Mouse (Mus musculus): ENCODE measurements around the gene Rbbp6. TPM values are rescaled to one million over a fixed set of nuclear protein-coding genes. Genes with fewer than 3 reads are reported as not detected.

The Rbbp6 gene
- 44.6 and 66.1 TPM in 2 replicates for polyA plus RNA-seq (2012; rRNA removed)
- polyA plus RNA-seq (2014; fragmentation: Nextera tagmentation; extraction: Ambion mirVana): 34.4 and 40.1 TPM in 2 replicates

DNA sequence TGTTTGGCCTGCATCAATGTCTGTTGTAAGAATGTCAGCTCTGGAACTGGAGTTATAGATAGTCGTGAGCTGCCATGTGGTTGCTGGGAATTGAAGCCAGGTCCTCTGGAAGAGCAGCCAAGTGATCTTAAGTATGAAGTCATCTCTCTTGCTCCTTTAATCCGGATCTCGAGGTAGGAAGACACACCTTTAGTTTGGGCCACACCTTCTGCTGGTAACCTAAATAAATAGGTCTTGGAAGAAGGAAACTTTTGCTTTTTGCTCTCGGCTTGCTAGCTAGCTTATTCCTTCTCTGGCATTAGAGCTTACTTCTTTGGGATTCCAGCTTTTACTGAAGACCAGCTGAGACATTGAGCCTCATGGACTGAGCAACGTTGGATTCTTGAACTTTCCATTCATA, at the start of gene Rbbp6:
TSS of gene Rbbp6 (plus strand) at position 301 of the 400 bp plus-strand sequence.
- Histone ChIP-seq H3K27me3 (ENCODE audit: control insufficient read depth, insufficient read depth, low read length) (no peaks in the 10 kb centered on the region), H3K4me2 (replicated peaks; ENCODE audit: low read depth, low read length, severe bottlenecking) (no peak within 1 kb of the TSS), H3K4me1 (ENCODE audit: control insufficient read depth, insufficient read depth, low read length) (no peaks in the 10 kb centered on the region), H3K27ac (replicated peaks; ENCODE audit: low read depth, low read length) (no peak within 1 kb of the TSS), H3K36me3 (ENCODE audit: control insufficient read depth, insufficient read depth, low read length) (no peaks in the 10 kb centered on the region), H3K9me3 (ENCODE audit: control insufficient read depth, low read length) (no peaks in the 10 kb centered on the region), H3K4me3 (replicated peaks; ENCODE audit: low read length) (no peak within 1 kb of the TSS), H3K9ac (ENCODE audit: low read depth, low read length, severe bottlenecking) (no peak within 1 kb of the TSS)
- no peak for ATAC-seq (ENCODE audit: low FRiP score, low read depth)
- no peak for TF ChIP-seq POLR2A (IDR thresholded peaks at IDR 0.05; ENCODE audit: borderline replicate concordance, extremely low read depth, insufficient read depth, insufficient read length)
- WGBS: 74% methylated on average over 5 of the region's 5 CpGs
- DNase-seq (ENCODE audit: low spot score): no peak

GRCm38 (mm10) chr7:122919728-122920582, 45.5 kb upstream of the Rbbp6 start:
- H3K27ac ChIP-seq (replicated peaks; ENCODE audit: low read depth, low read length): no peak overlapping the region
- H3K9me3 ChIP-seq (ENCODE audit: control insufficient read depth, low read length): no peaks in the 10 kb centered on the region
- ATAC-seq (ENCODE audit: low FRiP score, low read depth): no peak
- no peaks in the 10 kb centered on the region for H3K36me3 ChIP-seq (ENCODE audit: control insufficient read depth, insufficient read depth, low read length)
- peak; percentile 88 for DNase-seq (ENCODE audit: low spot score)
- H3K4me3 ChIP-seq (replicated peaks; ENCODE audit: low read length): no peak overlapping the region
- no peaks in the 10 kb centered on the region for H3K27me3 ChIP-seq (ENCODE audit: control insufficient read depth, insufficient read depth, low read length)
- TF ChIP-seq POLR2A (IDR thresholded peaks at IDR 0.05; ENCODE audit: borderline replicate concordance, extremely low read depth, insufficient read depth, insufficient read length): no peak
- H3K9ac ChIP-seq (ENCODE audit: low read depth, low read length, severe bottlenecking): no peak overlapping the region
- no peak overlapping the region for H3K4me2 ChIP-seq (replicated peaks; ENCODE audit: low read depth, low read length, severe bottlenecking)
- no peaks in the 10 kb centered on the region for H3K4me1 ChIP-seq (ENCODE audit: control insufficient read depth, insufficient read depth, low read length)
- 44% methylated on average over 13 of the region's 13 CpGs for WGBS

GRCm38 (mm10) chr7:122921537-122921936, 43.9 kb upstream of the Rbbp6 start:
- 79% methylated on average over 9 of the region's 9 CpGs for WGBS
- DNase-seq (ENCODE audit: low spot score) (no peak), ATAC-seq (ENCODE audit: low FRiP score, low read depth) (no peak)

GRCm38 (mm10) chr7:122924256-122924655, 41.2 kb upstream of the Rbbp6 start:
- H3K36me3 ChIP-seq (ENCODE audit: control insufficient read depth, insufficient read depth, low read length): no peaks in the 10 kb centered on the region
- H3K9me3 ChIP-seq (ENCODE audit: control insufficient read depth, low read length): no peaks in the 10 kb centered on the region
- H3K27me3 ChIP-seq (ENCODE audit: control insufficient read depth, insufficient read depth, low read length): no peaks in the 10 kb centered on the region
- H3K9ac ChIP-seq (ENCODE audit: low read depth, low read length, severe bottlenecking): no peak overlapping the region
- no peak for TF ChIP-seq POLR2A (IDR thresholded peaks at IDR 0.05; ENCODE audit: borderline replicate concordance, extremely low read depth, insufficient read depth, insufficient read length)
- H3K4me1 ChIP-seq (ENCODE audit: control insufficient read depth, insufficient read depth, low read length): no peaks in the 10 kb centered on the region
- DNase-seq (ENCODE audit: low spot score): no peak
- no peak overlapping the region for H3K27ac ChIP-seq (replicated peaks; ENCODE audit: low read depth, low read length)
- ATAC-seq (ENCODE audit: low FRiP score, low read depth): no peak
- WGBS: 74% methylated on average over 3 of the region's 3 CpGs
- no peak overlapping the region for H3K4me3 ChIP-seq (replicated peaks; ENCODE audit: low read length)
- H3K4me2 ChIP-seq (replicated peaks; ENCODE audit: low read depth, low read length, severe bottlenecking): no peak overlapping the region

More at GRCm38 (mm10) chr7:122921537-122921936, 43.9 kb upstream of the Rbbp6 start:
- no peaks in the 10 kb centered on the region for H3K9me3 ChIP-seq (ENCODE audit: control insufficient read depth, low read length)
- H3K36me3 ChIP-seq (ENCODE audit: control insufficient read depth, insufficient read depth, low read length): no peaks in the 10 kb centered on the region
- no peaks in the 10 kb centered on the region for H3K27me3 ChIP-seq (ENCODE audit: control insufficient read depth, insufficient read depth, low read length)
- H3K4me2 ChIP-seq (replicated peaks; ENCODE audit: low read depth, low read length, severe bottlenecking): no peak overlapping the region
- no peak overlapping the region for H3K4me3 ChIP-seq (replicated peaks; ENCODE audit: low read length)
- no peak for TF ChIP-seq POLR2A (IDR thresholded peaks at IDR 0.05; ENCODE audit: borderline replicate concordance, extremely low read depth, insufficient read depth, insufficient read length)
- no peaks in the 10 kb centered on the region for H3K4me1 ChIP-seq (ENCODE audit: control insufficient read depth, insufficient read depth, low read length)
- H3K9ac ChIP-seq (ENCODE audit: low read depth, low read length, severe bottlenecking): no peak overlapping the region
- no peak overlapping the region for H3K27ac ChIP-seq (replicated peaks; ENCODE audit: low read depth, low read length)

DNA sequence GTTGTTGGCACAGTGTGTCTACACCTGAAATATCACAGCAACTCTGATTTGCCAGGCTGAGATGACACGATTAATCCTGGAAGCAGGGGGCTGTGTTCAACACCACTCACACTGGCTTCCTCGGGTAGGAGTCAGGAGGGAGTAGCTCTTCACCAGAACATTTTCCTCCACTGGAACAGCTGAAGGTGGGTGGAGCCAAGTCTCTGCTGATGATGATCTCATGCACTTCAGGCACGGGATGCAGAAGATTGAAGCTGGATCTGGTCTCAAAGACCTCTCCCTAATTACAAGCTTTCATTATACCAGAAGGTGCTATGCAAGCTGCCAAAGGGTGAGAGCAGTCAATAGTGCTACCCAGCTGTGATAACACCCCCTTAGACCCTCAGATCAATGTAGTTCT, 35.0 kb upstream of the Rbbp6 start:
- DNase-seq (ENCODE audit: low spot score) (no peak), ATAC-seq (ENCODE audit: low FRiP score, low read depth) (no peak)
- Histone ChIP-seq H3K4me3 (replicated peaks; ENCODE audit: low read length) (no peak overlapping the region), H3K4me2 (replicated peaks; ENCODE audit: low read depth, low read length, severe bottlenecking) (no peak overlapping the region), H3K4me1 (ENCODE audit: control insufficient read depth, insufficient read depth, low read length) (no peaks in the 10 kb centered on the region), H3K27ac (replicated peaks; ENCODE audit: low read depth, low read length) (no peak overlapping the region), H3K9me3 (ENCODE audit: control insufficient read depth, low read length) (no peaks in the 10 kb centered on the region), H3K27me3 (ENCODE audit: control insufficient read depth, insufficient read depth, low read length) (no peaks in the 10 kb centered on the region), H3K9ac (ENCODE audit: low read depth, low read length, severe bottlenecking) (no peak overlapping the region), H3K36me3 (ENCODE audit: control insufficient read depth, insufficient read depth, low read length) (no peaks in the 10 kb centered on the region)
- WGBS: 34% methylated on average over 3 of the region's 3 CpGs
- TF ChIP-seq POLR2A (IDR thresholded peaks at IDR 0.05; ENCODE audit: borderline replicate concordance, extremely low read depth, insufficient read depth, insufficient read length): no peak
